Comparison of ENCODE assay signal across 17 mouse cellular contexts in the genomic region with DNA sequence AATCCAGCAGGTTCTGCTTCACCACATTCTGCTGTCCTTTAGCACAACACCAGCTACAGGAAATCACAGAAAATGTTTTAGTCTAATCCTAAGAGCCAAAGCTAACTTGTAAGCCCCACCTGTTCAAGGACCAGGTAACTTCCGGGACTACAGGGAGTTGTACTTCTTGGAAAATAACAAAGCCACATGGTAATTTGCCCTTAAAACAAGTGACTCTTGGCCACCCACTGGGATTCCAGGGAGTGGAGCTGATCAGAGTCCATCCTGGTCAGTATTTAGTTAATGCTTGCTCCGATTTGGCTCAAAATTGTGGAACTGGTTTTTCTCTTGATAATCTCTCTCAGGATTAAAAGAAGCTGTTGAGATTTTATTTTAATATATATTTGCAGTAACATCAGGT.
A peak's percentile ranks its signal among the peaks of the same experiment; 100 is the strongest.
DNase-seq lines count a peak whose midpoint lies in the region; TF ChIP-seq lines count a peak whose summit lies in the region.
"Had no signal": no experiment of that assay in that cellular context is flagged by ENCODE, and none has a peak within 500 bp of the region (broad histone marks: within the 10 kb centered on the region; RNA-seq: fewer than 3 reads in every experiment).

No protein-coding gene starts in this region.

- WGBS in kidney, adult 2 months: 54% methylated on average over 2 of the region's 2 CpGs

- H3K27me3 ChIP-seq in kidney, adult 2 months (replicated peaks; ENCODE audit: control insufficient read depth, insufficient read depth, low read length): no peaks in the 10 kb centered on the region
- H3K27me3 ChIP-seq: embryonic facial prominence, embryonic 12.5 days; heart, embryonic 12.5 days had no signal

- no peaks in the 10 kb centered on the region; the same call in 1 of the 2 replicates for H3K4me1 ChIP-seq in kidney, adult 2 months (ENCODE audit: control insufficient read depth, insufficient read depth, low read length)
- H3K4me1 ChIP-seq: embryonic facial prominence, embryonic 12.5 days; heart, embryonic 12.5 days; hindbrain, embryonic 10.5 days had no signal

- no peaks in the 10 kb centered on the region for H3K36me3 ChIP-seq in kidney, adult 2 months (ENCODE audit: control insufficient read depth, insufficient read depth, low read length)
- H3K36me3 ChIP-seq: embryonic facial prominence, embryonic 12.5 days; forebrain, embryonic 12.5 days; hindbrain, embryonic 10.5 days had no signal

- no peak for TF ChIP-seq CTCF in kidney, adult 2 months (conservative IDR thresholded peaks at IDR 0.05; ENCODE audit: insufficient read depth, insufficient read length, low read depth, low read length)
- TF ChIP-seq CTCF in layer of hippocampus, adult 2 months (conservative IDR thresholded peaks at IDR 0.05): no peak

- TF ChIP-seq POLR2A in kidney, adult 2 months (IDR thresholded peaks at IDR 0.05; ENCODE audit: low read depth, low read length): no peak

- DNase-seq in kidney, adult 2 months: peak; percentile 89
- no peak for DNase-seq in kidney, postnatal 10 days
- no peak for DNase-seq in layer of hippocampus, adult 2 months (ENCODE audit: low spot score in 2 of 2)
- DNase-seq in layer of hippocampus, postnatal 10 days (ENCODE audit: low spot score in 2 of 2): no peak
- DNase-seq in R1 (ENCODE audit: low read depth, low spot score): peak; percentile 84
- DNase-seq in left cerebral cortex, postnatal 25 days (ENCODE audit: low spot score in 2 of 2): no peak
- no peak for DNase-seq in adrenal gland, adult 18-20 months (ENCODE audit: low spot score in 2 of 2)
- DNase-seq: adrenal gland, postnatal 14 days; cerebellum, adult 11-12 months; cerebellum, adult 9-10 months; cerebellum, postnatal 25 days; gastrocnemius, postnatal 10 days had no signal

- peak overlapping the region; percentile 55; the same call in 1 of the 2 replicates for H3K27ac ChIP-seq in kidney, adult 2 months (ENCODE audit: insufficient read depth, low read depth, low read length)
- peak overlapping the region; percentile 69; the same call in 1 of the 2 replicates for H3K27ac ChIP-seq in layer of hippocampus, adult 2 months
- H3K27ac ChIP-seq: embryonic facial prominence, embryonic 12.5 days; forebrain, embryonic 12.5 days; hindbrain, embryonic 10.5 days; hindbrain, embryonic 14.5 days had no signal

- intact Hi-C loops in left cerebral cortex, postnatal 25 days (cut with DNase I): no loop called here

- H3K4me3 ChIP-seq in kidney, adult 2 months (ENCODE audit: insufficient read depth, low read depth, low read length): no peak overlapping the region
- H3K4me3 ChIP-seq in layer of hippocampus, adult 2 months: no peak overlapping the region
- H3K4me3 ChIP-seq: embryonic facial prominence, embryonic 12.5 days; forebrain, embryonic 12.5 days; heart, embryonic 12.5 days; hindbrain, embryonic 10.5 days had no signal

Comparison
In these comparisons a context has a peak if more than half of its experiments do, and no peak if none do; other contexts are left out.
1. DNase-seq: peak in kidney, adult 2 months (single experiment) and R1 (single experiment); none in kidney, postnatal 10 days (single experiment), layer of hippocampus, adult 2 months (0 of 2), layer of hippocampus, postnatal 10 days (0 of 2), left cerebral cortex, postnatal 25 days (0 of 2) and adrenal gland, adult 18-20 months (0 of 2).